Mouse (Mus musculus): ENCODE results near the gene Znrf4.

The Znrf4 gene

GRCm38 (mm10) chr17:56487441-56487888 is 24.8 kb downstream of the Znrf4 start:
- no peak for DNase-seq (ENCODE audit: low spot score)

DNA sequence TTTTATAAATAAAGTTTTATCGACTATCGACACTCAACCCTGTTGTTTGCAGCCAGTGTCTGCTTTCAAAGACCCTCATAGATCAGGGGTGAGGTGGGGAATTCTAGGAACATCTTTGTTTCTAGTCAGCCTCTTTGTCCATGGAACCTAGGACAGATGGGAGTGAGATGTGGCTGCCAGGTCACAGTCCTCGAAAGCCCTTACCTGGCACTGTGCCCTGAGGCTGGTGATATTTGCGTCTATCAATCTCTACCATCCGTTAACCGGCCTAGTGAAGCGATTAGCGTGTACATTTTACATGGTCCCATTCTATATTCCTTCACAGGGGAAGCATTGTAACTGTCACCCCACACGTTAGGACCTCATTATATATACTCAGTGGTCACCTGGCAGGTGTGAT is 26.3 kb downstream of the Znrf4 start:
- no peak for DNase-seq (ENCODE audit: low spot score)

- DNase-seq (ENCODE audit: low spot score): no peak
These were observed 27.1 kb downstream of the Znrf4 start for GRCm38 (mm10) chr17:56485118-56485517.

- no peak for DNase-seq (ENCODE audit: low spot score)
These were observed 29.6 kb downstream of the Znrf4 start for GRCm38 (mm10) chr17:56482671-56483070.

DNA sequence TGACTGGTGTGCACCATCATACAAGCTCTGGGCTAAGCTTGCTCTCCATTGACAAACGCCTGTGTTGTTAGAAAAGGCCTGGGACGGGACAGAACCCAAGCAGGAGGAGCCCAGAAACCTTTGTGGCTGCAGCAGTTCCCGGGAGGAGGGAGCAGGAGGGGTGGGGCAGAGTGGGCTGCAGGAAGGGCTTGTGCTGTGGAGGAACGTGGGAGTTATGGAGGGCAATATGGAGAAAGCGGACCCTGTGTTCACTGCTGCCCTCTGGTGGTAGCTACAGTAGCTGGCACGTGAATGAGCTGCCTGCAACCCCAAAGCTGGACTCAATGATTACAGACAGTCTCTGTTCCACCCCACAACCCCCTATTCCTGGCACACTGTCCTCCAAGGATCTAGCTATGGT is 32.9 kb downstream of the Znrf4 start:
- DNase-seq (ENCODE audit: low spot score): no peak

DNA sequence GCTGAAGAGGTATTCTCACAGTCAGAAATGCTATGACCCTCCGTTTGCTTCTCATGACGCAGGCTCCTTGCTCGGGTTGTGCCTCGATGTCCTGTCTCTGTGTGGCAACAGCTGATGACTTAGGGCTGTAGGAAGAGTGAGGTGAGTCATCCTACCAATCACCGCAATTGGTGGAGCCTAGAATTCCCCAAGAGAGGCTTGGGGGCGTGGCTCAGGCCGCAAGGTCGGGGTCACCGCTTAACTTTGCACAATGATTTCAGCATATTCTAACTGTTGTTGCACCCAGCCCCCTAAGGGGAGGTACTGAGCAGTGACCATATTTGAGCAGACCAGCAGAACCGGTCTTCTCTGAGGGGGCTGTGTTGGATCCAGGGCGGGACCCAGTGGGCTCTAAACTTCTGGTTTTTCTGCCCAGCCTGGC is 34.0 kb downstream of the Znrf4 start:
- no peak for DNase-seq (ENCODE audit: low spot score)

GRCm38 (mm10) chr17:56477191-56477818 is 34.9 kb downstream of the Znrf4 start:
- no peak for DNase-seq (ENCODE audit: low spot score)

GRCm38 (mm10) chr17:56476402-56476752 is 35.9 kb downstream of the Znrf4 start, which contains the start of gene Ptprs:
Ptprs (minus strand) TSS chr17:56476483.
- peak; percentile 73 for DNase-seq (ENCODE audit: low spot score)

- no peak for DNase-seq (ENCODE audit: low spot score)
These were observed 36.4 kb downstream of the Znrf4 start for GRCm38 (mm10) chr17:56475584-56476401.

GRCm38 (mm10) chr17:56474831-56475581 is 37.2 kb downstream of the Znrf4 start:
- DNase-seq (ENCODE audit: low spot score): no peak

DNA sequence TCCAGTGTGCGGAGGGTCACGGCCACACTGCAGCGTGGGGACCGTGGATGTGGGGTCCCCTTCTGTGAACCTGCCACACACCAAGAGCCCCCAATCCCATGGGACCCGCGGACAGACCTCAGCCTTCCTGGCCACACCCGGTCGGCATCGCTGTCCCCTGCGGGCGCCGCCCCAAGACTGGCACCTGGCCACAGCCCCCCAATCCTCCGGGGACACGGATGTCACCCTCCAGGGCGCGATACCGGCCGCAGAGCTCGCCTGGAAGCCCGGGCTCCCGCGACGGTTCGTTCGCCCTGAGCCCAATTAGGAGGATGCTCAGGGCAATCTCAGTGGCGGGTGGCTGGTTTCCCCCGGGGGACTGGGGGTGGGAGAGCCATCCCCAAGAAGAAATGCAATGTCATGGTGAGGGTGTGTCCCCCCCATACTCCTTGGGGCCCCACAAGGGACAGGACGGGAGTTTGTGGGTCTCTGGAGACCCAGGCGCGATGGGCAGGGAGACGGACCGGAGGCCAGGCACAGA is 37.9 kb downstream of the Znrf4 start:
- DNase-seq (ENCODE audit: low spot score): no peak

- no peak for DNase-seq (ENCODE audit: low spot score)
These were observed 38.7 kb downstream of the Znrf4 start for GRCm38 (mm10) chr17:56473611-56473905.

GRCm38 (mm10) chr17:56472733-56473610 is 39.3 kb downstream of the Znrf4 start:
- DNase-seq (ENCODE audit: low spot score): no peak

GRCm38 (mm10) chr17:56472121-56472520 is 40.1 kb downstream of the Znrf4 start:
- no peak for DNase-seq (ENCODE audit: low spot score)

DNA sequence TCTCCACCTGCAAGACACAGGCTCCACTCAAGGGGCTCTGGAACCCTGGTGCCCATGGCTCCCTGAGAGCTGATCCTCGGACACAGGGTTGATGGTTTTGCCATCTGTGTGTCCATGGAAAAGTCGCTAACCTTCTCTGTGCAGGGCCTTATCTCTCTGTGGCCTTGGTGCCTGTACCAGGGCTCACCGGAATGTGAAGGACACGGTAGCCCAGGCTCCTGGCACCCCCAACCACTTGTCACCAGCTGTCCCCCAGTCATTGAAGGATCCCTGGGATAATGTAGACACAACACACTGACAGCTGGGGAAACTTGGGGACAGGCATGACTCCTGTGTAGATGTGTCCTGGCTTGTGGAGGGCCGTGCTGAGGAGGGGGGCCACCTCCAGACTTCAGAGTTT is 41.1 kb downstream of the Znrf4 start:
- no peak for DNase-seq (ENCODE audit: low spot score)

DNA sequence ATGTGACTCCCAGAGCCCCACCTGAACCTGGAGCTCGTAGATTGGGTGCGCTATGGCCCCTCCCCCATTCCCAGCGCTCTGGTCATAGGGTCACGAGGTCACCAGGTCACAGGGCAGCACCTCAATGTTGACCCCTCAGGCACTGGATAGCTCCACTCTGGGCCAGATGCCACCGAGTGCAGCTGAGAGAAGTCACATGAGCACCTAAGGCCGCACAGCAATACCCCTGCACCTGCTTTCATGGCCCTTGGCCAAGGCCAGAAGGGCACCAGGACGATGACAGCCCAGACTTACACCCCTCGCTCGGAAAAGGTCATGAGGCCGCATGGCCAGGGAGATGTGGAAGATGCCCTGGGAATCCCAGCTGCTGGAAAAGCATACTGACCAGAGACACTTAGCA is 41.7 kb downstream of the Znrf4 start:
- no peak for DNase-seq (ENCODE audit: low spot score)

DNA sequence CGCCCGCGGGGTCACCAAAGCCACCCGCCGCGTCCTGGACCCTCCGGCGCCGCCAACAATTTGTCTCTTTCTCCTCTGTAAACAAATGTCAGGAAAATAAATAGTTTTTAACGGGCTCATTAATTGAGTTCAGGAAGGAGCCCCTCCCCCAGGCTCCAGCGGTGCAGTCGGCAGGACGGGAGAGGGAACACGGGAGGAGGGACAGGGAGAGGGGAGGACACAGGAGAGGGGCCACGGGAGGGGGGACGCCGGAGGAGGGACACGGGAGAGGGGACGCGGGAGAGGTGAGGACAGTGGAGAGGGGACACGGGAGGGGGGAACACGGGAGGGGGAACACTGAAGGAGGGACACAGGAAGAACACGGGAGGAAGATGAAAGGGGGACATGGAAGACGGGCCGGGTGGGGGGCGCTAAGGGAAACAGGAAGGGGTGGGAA is 42.2 kb downstream of the Znrf4 start:
- DNase-seq (ENCODE audit: low spot score): no peak

- no peak for DNase-seq (ENCODE audit: low spot score)
These were observed 43.0 kb downstream of the Znrf4 start for GRCm38 (mm10) chr17:56469275-56469674.

DNA sequence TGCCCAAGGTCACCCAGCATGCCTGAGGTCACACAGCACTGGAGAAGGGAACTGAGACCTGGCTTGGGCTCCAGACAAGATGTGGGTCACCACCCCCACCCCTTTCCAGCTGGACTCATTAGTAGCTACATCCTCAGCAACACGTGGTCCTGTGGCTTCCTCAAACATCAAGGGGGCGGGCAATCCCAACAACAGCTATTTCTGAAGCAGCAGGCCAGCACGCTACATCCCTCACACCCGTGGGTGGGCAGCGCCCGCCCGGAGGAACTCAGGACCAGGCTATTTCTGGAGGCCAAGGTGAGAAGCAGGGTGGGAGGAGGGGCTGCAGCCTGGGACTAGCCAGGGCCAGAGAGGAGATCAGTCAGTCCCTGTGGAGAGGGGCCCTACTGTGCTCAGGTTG is 43.4 kb downstream of the Znrf4 start:
- DNase-seq (ENCODE audit: low spot score): no peak

- no peak for DNase-seq (ENCODE audit: low spot score)
These were observed 43.9 kb downstream of the Znrf4 start for GRCm38 (mm10) chr17:56468380-56468779.

- DNase-seq (ENCODE audit: low spot score): no peak
These were observed 44.8 kb downstream of the Znrf4 start for GRCm38 (mm10) chr17:56467456-56467884.

DNA sequence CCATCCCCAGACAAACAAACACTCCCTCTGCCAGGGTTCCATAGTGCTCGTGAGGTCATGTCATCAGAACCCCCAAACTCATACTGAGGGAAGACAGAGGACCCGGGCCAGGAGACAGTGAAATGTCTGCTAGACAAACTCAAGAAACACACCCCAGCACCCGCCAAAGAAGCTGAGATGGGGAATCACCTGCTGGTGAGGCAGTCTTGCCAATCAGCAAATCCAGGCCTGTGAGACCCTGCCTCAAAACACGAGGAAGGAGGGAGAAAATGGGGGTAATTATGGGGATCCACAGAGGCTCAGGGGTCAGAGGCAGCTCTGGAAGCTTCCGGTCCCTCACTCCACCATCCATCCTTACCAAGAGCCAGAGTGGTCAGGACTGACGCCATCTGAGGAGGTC is 45.5 kb downstream of the Znrf4 start:
- no peak for DNase-seq (ENCODE audit: low spot score)

All from urinary bladder, postnatal 10 days (tissue).